Mouse (Mus musculus): ENCODE measurements around the gene Uba3. TPM values are rescaled to one million over a fixed set of nuclear protein-coding genes. Genes with fewer than 3 reads are reported as not detected.

Uba3 gene
- polyA plus RNA-seq, 1 experiment from 2014 or later: 112 TPM

DNA sequence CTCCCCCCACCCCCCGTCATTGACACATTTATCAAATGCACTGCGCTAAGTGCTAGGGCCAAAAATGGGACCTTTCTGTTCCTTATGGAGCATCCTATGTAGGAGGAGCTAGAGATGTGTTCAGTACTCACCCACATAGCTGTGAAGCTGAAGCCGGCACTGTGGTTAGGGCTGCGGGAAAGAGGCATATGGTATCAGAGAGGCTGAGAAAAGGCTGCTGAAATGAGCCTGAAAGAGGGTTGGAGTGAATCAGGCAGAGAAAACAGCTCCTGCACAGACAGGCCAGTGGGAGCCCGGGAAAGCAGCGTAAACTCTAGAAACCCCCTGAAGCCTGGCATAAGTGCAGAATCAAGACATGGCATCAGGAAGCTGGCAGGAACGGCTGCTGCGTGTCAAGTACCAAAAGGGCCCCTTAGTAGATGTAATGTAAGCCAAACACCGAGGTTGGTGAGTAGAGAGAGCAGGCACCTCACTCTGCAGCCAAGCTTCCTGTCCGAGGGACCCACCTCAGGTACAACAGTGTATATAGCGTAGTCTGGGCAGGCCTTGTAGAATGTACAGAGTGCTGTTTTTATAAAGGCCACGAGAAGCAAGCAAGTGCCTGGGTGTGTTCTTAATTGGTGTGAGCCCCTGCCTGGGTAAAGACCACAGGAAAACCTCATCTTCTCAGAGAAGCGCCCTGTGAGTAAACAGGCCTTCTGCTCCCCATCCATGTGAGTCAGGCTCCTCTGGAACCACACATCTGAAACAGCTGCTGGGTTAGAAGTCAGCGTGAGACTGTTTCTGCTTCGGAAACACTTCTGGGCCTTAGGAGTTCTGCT lies 16.0 kb upstream of the Uba3 start:
- Histone ChIP-seq H3K36me3 (replicated peaks; ENCODE audit: control insufficient read depth, insufficient read depth, low read depth, low read length) (no peaks in the 10 kb centered on the region), H3K4me1 (ENCODE audit: control insufficient read depth, insufficient read depth, low read length) (no peaks in the 10 kb centered on the region), H3K27me3 (ENCODE audit: control insufficient read depth, insufficient read depth, low read length) (no peaks in the 10 kb centered on the region), H3K27ac (replicated peaks; ENCODE audit: low read depth, low read length) (no peak overlapping the region), H3K9ac (replicated peaks; ENCODE audit: low read length) (no peak overlapping the region), H3K4me2 (ENCODE audit: low read depth, low read length) (no peak overlapping the region), H3K9me3 (replicated peaks; ENCODE audit: control insufficient read depth, low read length) (no peaks in the 10 kb centered on the region), H3K4me3 (ENCODE audit: low read depth, low read length) (no peak overlapping the region)
- no peak for ATAC-seq (replicated peaks; ENCODE audit: insufficient number of reproducible peaks, low FRiP score, low TSS enrichment, low read depth)
- 72% methylated on average over 15 of the region's 15 CpGs for WGBS
- no peak for DNase-seq (ENCODE audit: low spot score)

DNA sequence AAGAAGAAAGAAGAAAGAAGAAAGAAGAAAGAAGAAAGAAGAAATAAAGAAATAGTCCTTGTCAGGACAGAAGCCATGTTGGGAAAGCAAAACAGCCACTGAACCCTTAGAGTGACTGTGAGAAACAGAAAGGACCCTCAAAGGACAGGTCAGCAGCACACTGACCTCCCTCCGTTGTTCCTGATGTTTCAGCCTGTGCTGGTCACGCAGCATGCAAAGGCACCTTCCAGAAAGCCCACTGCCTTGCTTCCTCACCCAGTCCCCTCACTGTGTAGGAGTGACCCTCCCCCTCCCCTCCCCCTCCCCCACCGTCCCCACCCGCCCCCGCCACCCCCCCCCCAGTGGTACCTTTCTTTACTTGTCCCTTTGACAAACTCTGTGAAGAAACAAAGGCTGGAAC lies 15.2 kb upstream of the Uba3 start:
- Histone ChIP-seq H3K4me1 (ENCODE audit: control insufficient read depth, insufficient read depth, low read length) (no peaks in the 10 kb centered on the region), H3K4me3 (ENCODE audit: low read depth, low read length) (no peak overlapping the region), H3K27me3 (ENCODE audit: control insufficient read depth, insufficient read depth, low read length) (no peaks in the 10 kb centered on the region), H3K4me2 (ENCODE audit: low read depth, low read length) (no peak overlapping the region), H3K36me3 (replicated peaks; ENCODE audit: control insufficient read depth, insufficient read depth, low read depth, low read length) (no peaks in the 10 kb centered on the region), H3K27ac (replicated peaks; ENCODE audit: low read depth, low read length) (no peak overlapping the region), H3K9ac (replicated peaks; ENCODE audit: low read length) (no peak overlapping the region), H3K9me3 (replicated peaks; ENCODE audit: control insufficient read depth, low read length) (no peaks in the 10 kb centered on the region)
- 84% methylated on average over 2 of the region's 5 CpGs for WGBS
- no peak for DNase-seq (ENCODE audit: low spot score)
- no peak for ATAC-seq (replicated peaks; ENCODE audit: insufficient number of reproducible peaks, low FRiP score, low TSS enrichment, low read depth)

- Histone ChIP-seq H3K27ac (replicated peaks; ENCODE audit: low read depth, low read length) (no peak overlapping the region), H3K4me3 (ENCODE audit: low read depth, low read length) (no peak overlapping the region), H3K9ac (replicated peaks; ENCODE audit: low read length) (no peak overlapping the region), H3K27me3 (ENCODE audit: control insufficient read depth, insufficient read depth, low read length) (no peaks in the 10 kb centered on the region), H3K4me2 (ENCODE audit: low read depth, low read length) (no peak overlapping the region), H3K9me3 (replicated peaks; ENCODE audit: control insufficient read depth, low read length) (no peaks in the 10 kb centered on the region), H3K36me3 (replicated peaks; ENCODE audit: control insufficient read depth, insufficient read depth, low read depth, low read length) (no peaks in the 10 kb centered on the region), H3K4me1 (ENCODE audit: control insufficient read depth, insufficient read depth, low read length) (no peaks in the 10 kb centered on the region)
- WGBS: 80% methylated on average over 4 of the region's 4 CpGs
- DNase-seq (ENCODE audit: low spot score): no peak
- no peak for ATAC-seq (replicated peaks; ENCODE audit: insufficient number of reproducible peaks, low FRiP score, low TSS enrichment, low read depth)
Observed at GRCm38 (mm10) chr6:97216154-97216821, 10.8 kb upstream of the Uba3 start.

- 78% methylated on average over 12 of the region's 12 CpGs for WGBS
- no peak overlapping the region for H3K27ac ChIP-seq (replicated peaks; ENCODE audit: low read depth, low read length)
- no peaks in the 10 kb centered on the region for H3K27me3 ChIP-seq (ENCODE audit: control insufficient read depth, insufficient read depth, low read length)
- H3K4me1 ChIP-seq (ENCODE audit: control insufficient read depth, insufficient read depth, low read length): no peaks in the 10 kb centered on the region
- peak overlapping the region; percentile 17 for H3K4me2 ChIP-seq (ENCODE audit: low read depth, low read length)
- no peaks in the 10 kb centered on the region for H3K36me3 ChIP-seq (replicated peaks; ENCODE audit: control insufficient read depth, insufficient read depth, low read depth, low read length)
- no peak overlapping the region for H3K9ac ChIP-seq (replicated peaks; ENCODE audit: low read length)
- no peak for ATAC-seq (replicated peaks; ENCODE audit: insufficient number of reproducible peaks, low FRiP score, low TSS enrichment, low read depth)
- no peak overlapping the region for H3K4me3 ChIP-seq (ENCODE audit: low read depth, low read length)
- H3K9me3 ChIP-seq (replicated peaks; ENCODE audit: control insufficient read depth, low read length): no peaks in the 10 kb centered on the region
- no peak for DNase-seq (ENCODE audit: low spot score)
Observed at GRCm38 (mm10) chr6:97211981-97212380, 6.5 kb upstream of the Uba3 start.

- Histone ChIP-seq H3K27ac (replicated peaks; ENCODE audit: low read depth, low read length) (no peak overlapping the region), H3K9ac (replicated peaks; ENCODE audit: low read length) (peak overlapping the region; percentile 61), H3K9me3 (replicated peaks; ENCODE audit: control insufficient read depth, low read length) (no peaks in the 10 kb centered on the region), H3K4me1 (ENCODE audit: control insufficient read depth, insufficient read depth, low read length) (no peaks in the 10 kb centered on the region), H3K36me3 (replicated peaks; ENCODE audit: control insufficient read depth, insufficient read depth, low read depth, low read length) (no peaks in the 10 kb centered on the region), H3K4me3 (ENCODE audit: low read depth, low read length) (peak overlapping the region; percentile 48), H3K27me3 (ENCODE audit: control insufficient read depth, insufficient read depth, low read length) (no peaks in the 10 kb centered on the region), H3K4me2 (ENCODE audit: low read depth, low read length) (peak overlapping the region; percentile 54)
- DNase-seq (ENCODE audit: low spot score) (peak; percentile 23), ATAC-seq (replicated peaks; ENCODE audit: insufficient number of reproducible peaks, low FRiP score, low TSS enrichment, low read depth) (peak; percentile 42)
- WGBS: 3% methylated on average over 22 of the region's 22 CpGs
Observed at GRCm38 (mm10) chr6:97210962-97211601, 5.6 kb upstream of the Uba3 start.

- Histone ChIP-seq H3K27me3 (ENCODE audit: control insufficient read depth, insufficient read depth, low read length) (no peaks in the 10 kb centered on the region), H3K27ac (replicated peaks; ENCODE audit: low read depth, low read length) (no peak within 1 kb of the TSS), H3K4me3 (ENCODE audit: low read depth, low read length) (peak within 1 kb of the TSS; percentile 48), H3K4me2 (ENCODE audit: low read depth, low read length) (peak within 1 kb of the TSS; percentile 54), H3K4me1 (ENCODE audit: control insufficient read depth, insufficient read depth, low read length) (no peaks in the 10 kb centered on the region), H3K9ac (replicated peaks; ENCODE audit: low read length) (peak within 1 kb of the TSS; percentile 61), H3K36me3 (replicated peaks; ENCODE audit: control insufficient read depth, insufficient read depth, low read depth, low read length) (no peaks in the 10 kb centered on the region), H3K9me3 (replicated peaks; ENCODE audit: control insufficient read depth, low read length) (no peaks in the 10 kb centered on the region)
- peak; percentile 78 for ATAC-seq (replicated peaks; ENCODE audit: insufficient number of reproducible peaks, low FRiP score, low TSS enrichment, low read depth)
- 7% methylated on average over 32 of the region's 32 CpGs for WGBS
- DNase-seq (ENCODE audit: low spot score): peak; percentile 95
Observed at GRCm38 (mm10) chr6:97210191-97210961, 4.9 kb upstream of the Uba3 start, which contains the start of gene Arl6ip5. TSS of gene Arl6ip5 (plus strand) at chr6:97210689.

DNA sequence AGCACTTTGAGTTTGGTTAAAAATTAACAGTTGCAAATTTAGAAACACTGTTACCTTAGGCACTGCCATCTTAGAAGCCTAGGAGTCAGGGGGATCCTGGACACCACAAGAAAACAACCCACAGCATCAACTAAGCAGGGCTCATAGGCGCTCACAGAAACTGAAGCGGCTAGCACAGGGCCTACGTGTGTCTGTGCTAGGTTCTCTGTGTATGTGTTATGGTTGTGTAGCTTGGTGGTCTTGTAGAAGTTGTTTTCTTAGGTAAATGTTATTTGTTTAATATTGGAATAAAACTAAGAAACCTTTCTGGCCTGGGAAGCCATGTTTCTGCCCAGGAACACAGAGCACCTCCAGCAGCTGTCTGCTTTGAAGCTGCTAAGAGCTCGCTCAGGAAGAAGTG lies 4.3 kb upstream of the Uba3 start:
- H3K27ac ChIP-seq (replicated peaks; ENCODE audit: low read depth, low read length): no peak overlapping the region

More for the DNA sequence above, 4.3 kb upstream of the Uba3 start:
- H3K36me3 ChIP-seq (replicated peaks; ENCODE audit: control insufficient read depth, insufficient read depth, low read depth, low read length): no peaks in the 10 kb centered on the region
- no peaks in the 10 kb centered on the region for H3K4me1 ChIP-seq (ENCODE audit: control insufficient read depth, insufficient read depth, low read length)
- DNase-seq (ENCODE audit: low spot score): no peak
- no peak overlapping the region for H3K4me2 ChIP-seq (ENCODE audit: low read depth, low read length)
- H3K4me3 ChIP-seq (ENCODE audit: low read depth, low read length): no peak overlapping the region
- no peak overlapping the region for H3K9ac ChIP-seq (replicated peaks; ENCODE audit: low read length)
- 79% methylated on average over 4 of the region's 4 CpGs for WGBS
- ATAC-seq (replicated peaks; ENCODE audit: insufficient number of reproducible peaks, low FRiP score, low TSS enrichment, low read depth): no peak
- no peaks in the 10 kb centered on the region for H3K9me3 ChIP-seq (replicated peaks; ENCODE audit: control insufficient read depth, low read length)
- H3K27me3 ChIP-seq (ENCODE audit: control insufficient read depth, insufficient read depth, low read length): no peaks in the 10 kb centered on the region

Measured in embryonic facial prominence, embryonic 11.5 days (tissue).